Mouse (Mus musculus): ENCODE results near the gene Phc2.

DNA sequence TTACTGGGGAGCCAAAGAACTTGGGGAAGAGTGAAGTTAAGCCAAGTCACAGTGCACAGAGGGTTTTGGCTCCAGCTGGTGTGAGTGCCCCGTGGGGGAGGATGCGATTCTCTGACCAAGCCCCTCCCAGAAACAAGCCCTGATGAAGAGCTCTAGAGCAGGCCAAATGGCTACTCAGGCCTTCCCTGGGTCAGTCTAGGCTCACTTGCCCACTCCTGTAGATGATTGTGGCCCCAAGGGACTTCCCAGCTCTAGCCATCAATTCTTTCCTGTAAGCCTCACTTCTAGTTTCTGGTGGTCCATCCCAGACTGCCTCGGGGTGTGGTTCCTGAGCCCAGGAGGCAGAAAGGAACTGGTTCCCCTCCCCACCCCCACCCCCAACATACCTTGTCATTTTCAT, 100.6 kb downstream of the Phc2 start, which contains the start of gene A3galt2:
- TF ChIP-seq CTCF (IDR thresholded peaks at IDR 0.05; ENCODE audit: low read depth, low read length) (no peak), POLR2A (IDR thresholded peaks at IDR 0.05; ENCODE audit: borderline replicate concordance, low read depth, low read length) (no peak)
